Mouse (Mus musculus): Measurements from ENCODE around the gene Zfp511. TPM values are rescaled to one million over a fixed set of nuclear protein-coding genes. Genes with fewer than 3 reads are reported as not detected.

The Zfp511 gene
- polyA plus RNA-seq, 1 experiment from 2014 or later, result 38.3 TPM

- Histone ChIP-seq H3K9ac (no peak overlapping the region), H3K27ac (no peak overlapping the region), H3K9me3 (replicated peaks) (no peaks in the 10 kb centered on the region), H3K4me1 (peaks cover 20% of the 10 kb centered on the region), H3K27me3 (peaks cover 96% of the 10 kb centered on the region), H3K36me3 (no peaks in the 10 kb centered on the region), H3K4me3 (replicated peaks) (no peak overlapping the region), H3K4me2 (no peak overlapping the region)
- ATAC-seq (replicated peaks; ENCODE audit: low FRiP score), result no peak
- 78% methylated on average over 4 of the region's 4 CpGs for WGBS
Observed at GRCm38 (mm10) chr7:140054124-140054523, 17.9 kb downstream of the Zfp511 start.

GRCm38 (mm10) chr7:140057413-140058407 is 21.5 kb downstream of the Zfp511 start:
- 3% methylated on average over 53 of the region's 53 CpGs for WGBS
- H3K9me3 ChIP-seq (replicated peaks), result no peaks in the 10 kb centered on the region
- peak overlapping the region; percentile 78 for H3K4me2 ChIP-seq
- no peaks in the 10 kb centered on the region for H3K36me3 ChIP-seq
- no peak overlapping the region for H3K27ac ChIP-seq
- ATAC-seq (replicated peaks; ENCODE audit: low FRiP score), result peak; percentile 73
- peaks cover 31% of the 10 kb centered on the region for H3K4me1 ChIP-seq
- H3K27me3 ChIP-seq, result peaks cover 96% of the 10 kb centered on the region
- H3K4me3 ChIP-seq (replicated peaks), result peak overlapping the region; percentile 49
- H3K9ac ChIP-seq, result peak overlapping the region; percentile 43

GRCm38 (mm10) chr7:140058528-140058927 is 22.3 kb downstream of the Zfp511 start:
- no peak overlapping the region for H3K27ac ChIP-seq
- peaks cover 31% of the 10 kb centered on the region for H3K4me1 ChIP-seq
- H3K27me3 ChIP-seq, result peaks cover 93% of the 10 kb centered on the region
- no peaks in the 10 kb centered on the region for H3K36me3 ChIP-seq
- WGBS, result 16% methylated on average over 7 of the region's 7 CpGs
- H3K9ac ChIP-seq, result peak overlapping the region; percentile 21; the same call in 1 of the 2 replicates
- H3K4me2 ChIP-seq, result peak overlapping the region; percentile 78
- ATAC-seq (replicated peaks; ENCODE audit: low FRiP score), result no peak
- H3K9me3 ChIP-seq (replicated peaks), result no peaks in the 10 kb centered on the region
- peak overlapping the region; percentile 49 for H3K4me3 ChIP-seq (replicated peaks)

- H3K9ac ChIP-seq, result no peak overlapping the region
- H3K4me2 ChIP-seq, result no peak overlapping the region
- no peaks in the 10 kb centered on the region for H3K9me3 ChIP-seq (replicated peaks)
- H3K27ac ChIP-seq, result no peak overlapping the region
- no peak for ATAC-seq (replicated peaks; ENCODE audit: low FRiP score)
- no peak overlapping the region for H3K4me3 ChIP-seq (replicated peaks)
- H3K27me3 ChIP-seq, result peaks cover 95% of the 10 kb centered on the region
- no peaks in the 10 kb centered on the region for H3K36me3 ChIP-seq
- 54% methylated on average over 4 of the region's 4 CpGs for WGBS
- H3K4me1 ChIP-seq, result peaks cover 31% of the 10 kb centered on the region
Observed at GRCm38 (mm10) chr7:140059601-140060000, 23.4 kb downstream of the Zfp511 start.

GRCm38 (mm10) chr7:140060936-140061831 is 25.0 kb downstream of the Zfp511 start:
- H3K27me3 ChIP-seq, result peaks cover 84% of the 10 kb centered on the region
- ATAC-seq (replicated peaks; ENCODE audit: low FRiP score), result 0 out of 2 replicates have a peak, but pooled peaks have one; percentile 10
- peak overlapping the region; percentile 39 for H3K9ac ChIP-seq
- H3K9me3 ChIP-seq (replicated peaks), result no peaks in the 10 kb centered on the region
- H3K4me3 ChIP-seq (replicated peaks), result peak overlapping the region; percentile 46
- WGBS, result 1% methylated on average over 47 of the region's 47 CpGs
- no peaks in the 10 kb centered on the region for H3K36me3 ChIP-seq
- no peak overlapping the region for H3K27ac ChIP-seq
- peaks cover 31% of the 10 kb centered on the region for H3K4me1 ChIP-seq
- H3K4me2 ChIP-seq, result peak overlapping the region; percentile 88

GRCm38 (mm10) chr7:140061832-140062130 is 25.6 kb downstream of the Zfp511 start:
- no peaks in the 10 kb centered on the region for H3K9me3 ChIP-seq (replicated peaks)
- H3K27me3 ChIP-seq, result peaks cover 78% of the 10 kb centered on the region
- WGBS, result 3% methylated on average over 6 of the region's 6 CpGs
- H3K36me3 ChIP-seq, result no peaks in the 10 kb centered on the region
- H3K27ac ChIP-seq, result no peak overlapping the region
- ATAC-seq (replicated peaks; ENCODE audit: low FRiP score), result 0 out of 2 replicates have a peak, but pooled peaks have one; percentile 16
- 0 out of 2 replicates have a peak overlapping the region, but pooled peaks have one; percentile 39 for H3K9ac ChIP-seq
- peak overlapping the region; percentile 88 for H3K4me2 ChIP-seq
- peak overlapping the region; percentile 46 for H3K4me3 ChIP-seq (replicated peaks)
- peaks cover 31% of the 10 kb centered on the region for H3K4me1 ChIP-seq

GRCm38 (mm10) chr7:140062307-140062706 is 26.1 kb downstream of the Zfp511 start:
- Histone ChIP-seq H3K27ac (no peak overlapping the region), H3K9ac (no peak overlapping the region), H3K27me3 (peaks cover 73% of the 10 kb centered on the region), H3K9me3 (replicated peaks) (no peaks in the 10 kb centered on the region), H3K4me3 (replicated peaks) (no peak overlapping the region), H3K4me1 (peaks cover 31% of the 10 kb centered on the region), H3K36me3 (no peaks in the 10 kb centered on the region), H3K4me2 (no peak overlapping the region)
- WGBS, result 16% methylated on average over 11 of the region's 11 CpGs
- ATAC-seq (replicated peaks; ENCODE audit: low FRiP score), result no peak

DNA sequence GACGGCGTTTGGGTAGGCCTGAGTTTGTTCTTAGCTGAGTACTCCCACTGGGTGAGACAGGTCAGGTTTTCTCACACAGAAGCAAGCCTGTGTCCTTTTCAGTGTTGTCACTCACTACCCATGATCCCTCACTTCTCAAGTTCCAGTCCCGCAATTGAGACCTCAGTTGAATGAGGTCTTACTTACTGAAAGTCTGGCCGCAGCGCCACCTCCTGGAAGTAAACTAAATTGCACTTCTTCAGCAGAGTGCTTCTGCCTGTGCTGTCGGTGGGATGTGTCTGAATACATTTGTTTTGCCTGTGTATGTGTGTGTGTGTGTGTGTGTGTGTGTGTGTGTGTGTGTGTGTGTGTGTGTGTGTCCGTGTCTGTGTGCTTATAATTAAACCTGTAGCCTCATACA is 26.9 kb downstream of the Zfp511 start:
- no peaks in the 10 kb centered on the region for H3K36me3 ChIP-seq
- no peaks in the 10 kb centered on the region for H3K9me3 ChIP-seq (replicated peaks)
- peaks cover 24% of the 10 kb centered on the region for H3K4me1 ChIP-seq
- H3K27me3 ChIP-seq, result peaks cover 65% of the 10 kb centered on the region
- H3K9ac ChIP-seq, result no peak overlapping the region
- ATAC-seq (replicated peaks; ENCODE audit: low FRiP score), result no peak
- H3K4me3 ChIP-seq (replicated peaks), result no peak overlapping the region
- WGBS, result 18% methylated on average over 7 of the region's 7 CpGs
- no peak overlapping the region for H3K4me2 ChIP-seq
- no peak overlapping the region for H3K27ac ChIP-seq

- Histone ChIP-seq H3K4me2 (no peak overlapping the region), H3K4me3 (replicated peaks) (no peak overlapping the region), H3K27ac (no peak overlapping the region), H3K4me1 (peaks cover 8% of the 10 kb centered on the region; the same call in 1 of the 2 replicates), H3K36me3 (no peaks in the 10 kb centered on the region), H3K27me3 (peaks cover 39% of the 10 kb centered on the region), H3K9ac (no peak overlapping the region), H3K9me3 (replicated peaks) (no peaks in the 10 kb centered on the region)
- no peak for ATAC-seq (replicated peaks; ENCODE audit: low FRiP score)
- WGBS, result 58% methylated on average over 6 of the region's 6 CpGs
Observed at GRCm38 (mm10) chr7:140067397-140067796, 31.2 kb downstream of the Zfp511 start.

DNA sequence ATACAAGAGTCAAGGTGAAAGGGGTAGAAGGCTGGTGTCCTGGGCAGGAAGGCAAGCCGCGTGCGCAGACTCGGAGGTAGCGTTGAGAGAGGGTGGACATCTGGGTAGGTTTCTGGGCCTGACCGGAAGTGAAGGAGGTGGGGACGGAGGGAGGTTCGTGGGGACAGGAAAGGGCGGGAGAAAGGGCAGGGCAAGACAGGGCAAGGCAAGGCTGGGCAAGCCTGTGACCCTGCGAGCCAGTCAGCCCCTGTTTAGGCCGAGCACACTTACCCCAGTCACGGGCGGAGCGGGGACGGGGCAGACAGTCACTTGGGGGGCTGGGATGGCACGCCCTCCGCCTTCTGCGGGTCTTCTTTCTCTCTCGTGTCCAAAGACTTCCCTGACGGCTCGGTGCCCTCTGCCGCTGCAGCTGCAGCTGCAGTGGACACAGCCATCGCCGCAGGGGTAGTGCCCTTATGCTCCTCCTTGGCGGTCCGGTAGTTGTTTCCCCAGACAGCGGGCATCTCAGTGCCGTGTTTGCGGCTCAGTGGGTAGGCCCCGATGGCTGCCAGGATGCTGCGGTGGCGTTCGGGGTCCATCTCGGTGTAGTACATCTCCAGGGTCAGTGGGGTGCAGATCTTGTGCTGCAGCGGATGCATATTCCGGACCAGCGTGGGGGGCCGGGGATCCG is 34.0 kb downstream of the Zfp511 start:
- Histone ChIP-seq H3K27me3 (peaks cover 23% of the 10 kb centered on the region; the same call in 1 of the 2 replicates), H3K36me3 (no peaks in the 10 kb centered on the region), H3K9ac (peak overlapping the region; percentile 42; the same call in 1 of the 2 replicates), H3K4me3 (replicated peaks) (peak overlapping the region; percentile 36), H3K4me2 (peak overlapping the region; percentile 62), H3K4me1 (peaks cover 8% of the 10 kb centered on the region; the same call in 1 of the 2 replicates), H3K27ac (no peak overlapping the region), H3K9me3 (replicated peaks) (no peaks in the 10 kb centered on the region)
- no peak for ATAC-seq (replicated peaks; ENCODE audit: low FRiP score)
- 36% methylated on average over 39 of the region's 39 CpGs for WGBS

DNA sequence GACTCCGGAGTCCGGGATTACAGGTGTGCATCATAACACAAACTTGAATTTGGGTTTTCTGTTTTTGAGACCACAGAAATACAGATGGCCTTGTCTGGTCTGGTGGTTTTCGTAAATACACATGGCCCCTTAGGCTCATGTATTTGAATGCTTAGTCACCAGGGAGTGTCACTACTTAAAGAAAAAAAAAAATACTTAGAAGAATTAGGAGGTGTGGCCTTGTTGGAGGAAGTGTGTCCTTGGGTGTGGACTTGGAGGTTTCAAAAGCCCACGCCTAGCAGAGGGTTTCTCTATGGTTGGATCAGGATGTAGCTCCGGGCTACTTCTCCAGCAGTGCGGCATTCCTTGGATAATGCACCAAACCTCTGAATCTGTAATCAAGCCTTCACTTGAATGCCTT is 41.5 kb downstream of the Zfp511 start:
- Histone ChIP-seq H3K9ac (no peak overlapping the region), H3K27me3 (peaks cover 60% of the 10 kb centered on the region), H3K9me3 (replicated peaks) (no peaks in the 10 kb centered on the region), H3K27ac (no peak overlapping the region), H3K4me3 (replicated peaks) (no peak overlapping the region), H3K4me1 (peaks cover 21% of the 10 kb centered on the region), H3K4me2 (no peak overlapping the region), H3K36me3 (no peaks in the 10 kb centered on the region)
- no peak for ATAC-seq (replicated peaks; ENCODE audit: low FRiP score)
- WGBS, result 78% methylated on average over 6 of the region's 6 CpGs
